Mouse (Mus musculus): Measurements from ENCODE around the gene Olfr1277. TPM values are rescaled to one million over a fixed set of nuclear protein-coding genes. Genes with fewer than 3 reads are reported as not detected.

Gene Olfr1277
- total RNA-seq (2012; rRNA removed) (not detected in 2 replicates), polyA plus RNA-seq (2012; ENCODE audit: insufficient read depth in 1 of 2, insufficient read length in 2 of 2, low read depth in 1 of 2, low replicate concordance in 2 of 2, missing spikeins in 1 of 2) (not detected)

DNA sequence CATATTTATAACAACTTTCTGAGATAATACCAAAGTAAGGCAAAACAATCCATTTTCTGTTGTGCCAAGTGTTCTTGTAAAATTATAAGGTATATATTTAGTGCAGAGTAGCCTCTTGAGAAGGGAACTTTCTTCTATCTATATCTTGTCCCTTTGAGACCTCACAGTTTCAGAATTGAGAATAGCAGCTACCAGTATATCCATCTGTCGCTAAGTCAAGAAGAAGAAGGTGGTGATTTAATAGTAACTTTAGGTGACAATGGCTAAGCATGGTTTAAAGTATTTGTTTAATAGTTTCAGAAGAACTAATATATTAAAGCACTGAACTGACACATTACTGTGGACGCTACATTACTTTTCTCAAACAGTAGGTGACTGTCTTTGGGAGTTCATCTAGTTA lies at the start of gene Olfr1277:
Gene Olfr1277 (minus strand): TSS at position 101 of the 400 bp plus-strand sequence.
- no peaks in the 10 kb centered on the region for H3K36me3 ChIP-seq (ENCODE audit: control insufficient read depth in 1 of 2, insufficient read depth in 2 of 2, low read length in 2 of 2)
- no peaks in the 10 kb centered on the region for H3K9me3 ChIP-seq (replicated peaks; ENCODE audit: insufficient read depth, low read length)
- no peak for DNase-seq (ENCODE audit: low read depth, low spot score)
- TF ChIP-seq MYC (IDR thresholded peaks at IDR 0.05; ENCODE audit: low read depth, low read length) (no peak), ZMIZ1 (IDR thresholded peaks at IDR 0.05; ENCODE audit: low read depth, low read length) (no peak), MXI1 (IDR thresholded peaks at IDR 0.05; ENCODE audit: low read depth, low read length) (no peak), KAT2A (conservative IDR thresholded peaks at IDR 0.05; ENCODE audit: low read depth, low read length) (no peak), SIN3A (IDR thresholded peaks at IDR 0.05; ENCODE audit: low read length) (no peak), GATA1 (IDR thresholded peaks at IDR 0.05; ENCODE audit: low read depth, low read length) (no peak), MAZ (IDR thresholded peaks at IDR 0.05; ENCODE audit: low read depth, low read length) (no peak), USF2 (IDR thresholded peaks at IDR 0.05; ENCODE audit: borderline replicate concordance in 1 of 2, insufficient read depth in 1 of 2, low read depth in 1 of 2, low read length in 2 of 2) (no peak), SMC3 (IDR thresholded peaks at IDR 0.05; ENCODE audit: low read depth, low read length) (no peak), CTCF (IDR thresholded peaks at IDR 0.05 in 2 of 3, conservative IDR thresholded peaks at IDR 0.05 in 1 of 3; ENCODE audit: control insufficient read depth in 1 of 3, insufficient read depth in 1 of 3, low read depth in 2 of 3, low read length in 3 of 3, poor library complexity in 1 of 3, severe bottlenecking in 1 of 3) (no peak), ZNF384 (IDR thresholded peaks at IDR 0.05; ENCODE audit: low read depth, low read length) (no peak)
- H3K9ac ChIP-seq (ENCODE audit: control insufficient read depth, low read depth, low read length, poor library complexity, severe bottlenecking): no peak within 1 kb of the TSS
- no peaks in the 10 kb centered on the region for H3K27me3 ChIP-seq (ENCODE audit: control insufficient read depth in 1 of 2, insufficient read depth in 2 of 2, low read length in 2 of 2)
- no peaks in the 10 kb centered on the region for H3K4me1 ChIP-seq (ENCODE audit: control insufficient read depth in 1 of 2, insufficient read depth in 2 of 2, low read length in 2 of 2)
- H3K27ac ChIP-seq (ENCODE audit: control insufficient read depth, low read depth, low read length): no peak within 1 kb of the TSS
- H3K4me3 ChIP-seq (ENCODE audit: control insufficient read depth in 1 of 2, insufficient read depth in 1 of 2, low read depth in 2 of 2, low read length in 2 of 2): no peak within 1 kb of the TSS
- H3K79me2 ChIP-seq (ENCODE audit: control insufficient read depth, insufficient read depth, low read length, poor library complexity): no peaks in the 10 kb centered on the region

DNA sequence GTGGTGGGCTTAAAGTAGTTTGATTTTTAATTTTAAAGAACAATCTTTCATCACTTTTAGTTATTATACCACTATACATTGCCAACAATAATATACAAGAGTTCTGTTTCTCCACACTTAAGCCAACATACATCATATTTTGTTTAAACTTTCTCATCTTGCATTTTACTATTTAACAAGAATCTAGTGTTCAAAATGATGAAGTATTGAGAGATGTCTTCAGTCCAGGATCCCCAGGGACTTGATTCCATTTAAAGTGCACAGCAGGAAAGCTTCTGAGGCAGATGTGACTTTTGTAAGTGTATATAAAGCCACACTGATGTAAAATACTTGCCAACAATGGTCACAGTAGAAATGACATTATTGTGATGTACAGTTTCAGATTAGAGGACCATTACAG lies 39.8 kb upstream of the Olfr1277 start, which contains the start of gene Olfr1280:
Gene Olfr1280 (plus strand): TSS at position 301 of the 400 bp plus-strand sequence.
- no peaks in the 10 kb centered on the region for H3K27me3 ChIP-seq (ENCODE audit: control insufficient read depth in 1 of 2, insufficient read depth in 2 of 2, low read length in 2 of 2)
- no peaks in the 10 kb centered on the region for H3K36me3 ChIP-seq (ENCODE audit: control insufficient read depth in 1 of 2, insufficient read depth in 2 of 2, low read length in 2 of 2)
- no peak within 1 kb of the TSS for H3K9ac ChIP-seq (ENCODE audit: control insufficient read depth, low read depth, low read length, poor library complexity, severe bottlenecking)
- no peaks in the 10 kb centered on the region for H3K4me1 ChIP-seq (ENCODE audit: control insufficient read depth in 1 of 2, insufficient read depth in 2 of 2, low read length in 2 of 2)
- no peak within 1 kb of the TSS for H3K4me3 ChIP-seq (ENCODE audit: control insufficient read depth in 1 of 2, insufficient read depth in 1 of 2, low read depth in 2 of 2, low read length in 2 of 2)
- no peaks in the 10 kb centered on the region for H3K79me2 ChIP-seq (ENCODE audit: control insufficient read depth, insufficient read depth, low read length, poor library complexity)
- H3K9me3 ChIP-seq (replicated peaks; ENCODE audit: insufficient read depth, low read length): no peaks in the 10 kb centered on the region
- DNase-seq (ENCODE audit: low read depth, low spot score): no peak
- H3K27ac ChIP-seq (ENCODE audit: control insufficient read depth, low read depth, low read length): no peak within 1 kb of the TSS
- TF ChIP-seq BHLHE40 (IDR thresholded peaks at IDR 0.05; ENCODE audit: borderline replicate concordance, low read depth, low read length): no peak
- TF ChIP-seq POLR2AphosphoS2 (IDR thresholded peaks at IDR 0.05; ENCODE audit: low read length): no peak
- no peak for TF ChIP-seq MYC (IDR thresholded peaks at IDR 0.05; ENCODE audit: low read depth, low read length)
- TF ChIP-seq CHD1 (IDR thresholded peaks at IDR 0.05; ENCODE audit: low read depth, low read length): no peak
- TF ChIP-seq MXI1 (IDR thresholded peaks at IDR 0.05; ENCODE audit: low read depth, low read length): no peak
- TF ChIP-seq ZC3H11A (IDR thresholded peaks at IDR 0.05; ENCODE audit: low read depth, low read length): no peak
- TF ChIP-seq UBTF (IDR thresholded peaks at IDR 0.05; ENCODE audit: borderline replicate concordance, insufficient read depth, low read depth, low read length): no peak
- TF ChIP-seq RAD21 (IDR thresholded peaks at IDR 0.05; ENCODE audit: low read depth, low read length): no peak

Data from MEL (cell line).